Mouse (Mus musculus) liver, adult 2 months (tissue): ENCODE measurements around the gene Ptprg.

Source experiments
- CTCF ChIP-seq: fragments of 200-500 bp; IDR thresholded peaks from 2 replicates; pipeline ENCODE4 v1.5.1; 2011; ENCODE audit warnings: low read depth, low read length, control low read depth
- POLR2A ChIP-seq: fragments of 200-500 bp; IDR thresholded peaks from 2 replicates; pipeline ENCODE4 v1.6.1; 2011; ENCODE audit warnings: low read length, control low read depth; ENCODE audit not compliant: insufficient read depth; ENCODE audit errors: extremely low read depth

- TF ChIP-seq CTCF (no peak), POLR2A (no peak)
These were observed 64.0 kb downstream of the Ptprg start for GRCm38 (mm10) chr14:11617362-11617761.
